Mouse (Mus musculus) lung, embryonic 15.5 days (tissue): ENCODE data around the gene Sh3rf1. TPM values are rescaled to one million over a fixed set of nuclear protein-coding genes. Genes with fewer than 3 reads are reported as not detected.
A peak's percentile ranks its signal among the peaks of the same experiment; 100 is the strongest.

Source experiments
- ATAC-seq: fragments of 200-750 bp; cut with Nextera tagmentation; 2 replicates; pipeline ENCODE4 v1.8.0; 2017; ENCODE audit warnings: moderate number of reproducible peaks, borderline replicate concordance; ENCODE audit not compliant: low FRiP score, low TSS enrichment; ENCODE audit errors: extremely low read depth
- H3K27ac ChIP-seq: fragments of 300-500 bp; sonication (generic); 2 replicates; pipeline ENCODE4 v1.5.1; 2015; ENCODE audit warnings: moderate library complexity, mild to moderate bottlenecking, inconsistent platforms
- H3K27me3 ChIP-seq: fragments of 300-500 bp; sonication (generic); 2 replicates; pipeline ENCODE4 v1.6.1; 2015; ENCODE audit warnings: inconsistent platforms
- H3K36me3 ChIP-seq: fragments of 300-500 bp; sonication (generic); 2 replicates; pipeline ENCODE4 v1.6.1; 2015; ENCODE audit warnings: inconsistent platforms
- H3K4me1 ChIP-seq: fragments of 300-500 bp; sonication (generic); 2 replicates; pipeline ENCODE4 v1.6.1; 2015; ENCODE audit warnings: inconsistent platforms
- H3K4me2 ChIP-seq: fragments of 300-500 bp; sonication (generic); 2 replicates; pipeline ENCODE4 v1.6.1; 2015; ENCODE audit warnings: inconsistent platforms, mild to moderate bottlenecking, moderate library complexity
- H3K4me3 ChIP-seq: fragments of 300-500 bp; sonication (generic); 2 replicates; pipeline ENCODE4 v1.5.1; 2015; ENCODE audit warnings: mild to moderate bottlenecking, inconsistent platforms
- H3K9ac ChIP-seq: fragments of 300-500 bp; sonication (generic); 2 replicates; pipeline ENCODE4 v1.6.1; 2015; ENCODE audit warnings: inconsistent platforms
- H3K9me3 ChIP-seq: fragments of 300-500 bp; sonication (generic); 2 replicates; pipeline ENCODE4 v1.6.1; 2016; ENCODE audit warnings: inconsistent platforms
- WGBS: fragments of 180-500 bp; shearing (Covaris S2); methylation state at CpG from one replicate; pipeline ENCODE4 v1.1.7; 2015; 5-methylcytosine and 5-hydroxymethylcytosine counted together
- polyA plus RNA-seq: library from polyadenylated mRNA; unstranded; fragments of >200 nt; fragmentation: Nextera tagmentation; extraction: Ambion mirVana; gene quantifications from 2 replicates; pipeline ENCODE4 v1.2.1, GENCODE M21; 2015

The Sh3rf1 gene
- polyA plus RNA-seq, result 15.8 and 16.8 TPM in 2 replicates

DNA sequence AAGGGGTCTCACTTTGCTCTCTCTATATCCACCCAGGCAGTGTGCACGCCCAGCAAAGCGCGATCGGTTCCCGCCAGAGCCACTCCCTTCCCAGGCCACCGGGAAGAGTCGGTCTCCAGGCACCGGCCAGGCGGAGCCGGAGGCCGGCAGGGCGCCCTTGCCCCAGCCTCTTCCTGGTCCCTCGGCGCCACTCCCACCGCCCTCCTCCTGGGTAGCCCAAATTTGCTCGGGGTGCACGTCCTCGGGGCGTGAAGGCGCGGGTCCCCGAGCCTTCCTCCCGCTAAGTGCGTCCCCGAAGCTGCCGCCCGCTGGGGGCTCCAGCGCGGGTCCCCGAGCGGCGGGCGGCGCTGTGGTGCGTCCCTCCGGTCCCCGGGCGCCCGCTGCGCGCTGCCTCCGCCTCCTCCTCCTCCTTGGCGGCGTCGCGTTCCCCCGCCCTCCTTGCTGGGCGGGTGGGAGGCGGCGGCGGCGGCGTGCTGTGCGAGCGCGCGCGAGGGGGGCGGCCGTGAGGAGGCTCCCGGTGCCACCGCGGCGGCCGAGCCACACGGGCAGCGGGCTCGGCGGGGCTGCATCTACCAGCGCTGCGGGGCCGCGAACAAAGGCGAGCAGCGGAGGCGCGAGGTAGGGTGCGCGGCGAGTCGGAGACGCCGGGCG, at the start of gene Sh3rf1:
Gene Sh3rf1, plus strand, starts transcription at position 144 of the 651 bp plus-strand sequence.
- peak within 1 kb of the TSS; percentile 60 for H3K4me3 ChIP-seq
- H3K27ac ChIP-seq, result peak within 1 kb of the TSS; percentile 88
- no peaks in the 10 kb centered on the region for H3K9me3 ChIP-seq
- peak; percentile 95 for ATAC-seq
- H3K27me3 ChIP-seq, result no peaks in the 10 kb centered on the region
- H3K4me1 ChIP-seq, result peaks cover 54% of the 10 kb centered on the region
- H3K4me2 ChIP-seq, result peak within 1 kb of the TSS; percentile 81
- WGBS, result 0% methylated on average over 60 of the region's 84 CpGs
- no peaks in the 10 kb centered on the region for H3K36me3 ChIP-seq
- H3K9ac ChIP-seq, result peak within 1 kb of the TSS; percentile 63

GRCm38 (mm10) chr8:61173921-61174492, 49.7 kb upstream of the Sh3rf1 start:
- Histone ChIP-seq H3K27me3 (no peaks in the 10 kb centered on the region), H3K27ac (no peak overlapping the region), H3K36me3 (no peaks in the 10 kb centered on the region), H3K9ac (no peak overlapping the region), H3K4me2 (no peak overlapping the region), H3K4me3 (no peak overlapping the region), H3K9me3 (no peaks in the 10 kb centered on the region), H3K4me1 (no peaks in the 10 kb centered on the region)
- WGBS, result 65% methylated on average over 7 of the region's 7 CpGs
- ATAC-seq, result no peak

DNA sequence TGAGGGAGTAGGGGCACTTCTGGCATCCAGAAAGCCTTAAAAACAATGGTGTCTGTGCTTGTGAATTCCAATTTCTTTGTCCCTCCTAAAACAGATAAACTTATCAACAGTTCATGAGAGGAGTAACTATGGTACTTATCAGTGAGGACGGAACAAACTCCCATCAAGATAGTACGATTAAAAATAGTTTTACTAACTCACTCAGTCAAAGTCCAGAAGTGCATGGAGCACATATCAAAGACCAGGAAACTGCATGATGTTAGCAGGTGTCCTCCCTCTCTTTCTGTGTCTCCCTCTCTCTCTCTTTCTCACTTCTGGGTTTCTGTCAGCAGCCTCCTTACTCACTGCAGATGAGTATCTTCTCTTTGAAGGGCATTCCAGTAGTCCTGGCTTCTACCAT, 47.8 kb upstream of the Sh3rf1 start:
- no peak overlapping the region for H3K4me3 ChIP-seq
- no peak overlapping the region for H3K4me2 ChIP-seq
- H3K9ac ChIP-seq, result no peak overlapping the region
- 84% methylated on average over 2 of the region's 2 CpGs for WGBS
- H3K27me3 ChIP-seq, result no peaks in the 10 kb centered on the region
- no peaks in the 10 kb centered on the region; the same call in 1 of the 2 replicates for H3K4me1 ChIP-seq
- H3K27ac ChIP-seq, result no peak overlapping the region
- H3K9me3 ChIP-seq, result no peaks in the 10 kb centered on the region
- H3K36me3 ChIP-seq, result no peaks in the 10 kb centered on the region
- ATAC-seq, result no peak

- H3K27me3 ChIP-seq, result no peaks in the 10 kb centered on the region
- no peak for ATAC-seq
- H3K4me1 ChIP-seq, result peaks cover 15% of the 10 kb centered on the region
- no peak overlapping the region for H3K9ac ChIP-seq
- 68% methylated on average over 12 of the region's 12 CpGs for WGBS
- no peak overlapping the region for H3K27ac ChIP-seq
- H3K4me3 ChIP-seq, result no peak overlapping the region
- H3K4me2 ChIP-seq, result no peak overlapping the region
- H3K36me3 ChIP-seq, result no peaks in the 10 kb centered on the region
- no peaks in the 10 kb centered on the region for H3K9me3 ChIP-seq
Measured at GRCm38 (mm10) chr8:61177680-61178593, 45.7 kb upstream of the Sh3rf1 start.

GRCm38 (mm10) chr8:61178594-61179140, 45.0 kb upstream of the Sh3rf1 start:
- Histone ChIP-seq H3K27me3 (no peaks in the 10 kb centered on the region), H3K4me1 (peaks cover 15% of the 10 kb centered on the region), H3K4me2 (no peak overlapping the region), H3K36me3 (no peaks in the 10 kb centered on the region), H3K9me3 (no peaks in the 10 kb centered on the region), H3K9ac (no peak overlapping the region), H3K27ac (no peak overlapping the region), H3K4me3 (no peak overlapping the region)
- 66% methylated on average over 11 of the region's 11 CpGs for WGBS
- no peak for ATAC-seq

DNA sequence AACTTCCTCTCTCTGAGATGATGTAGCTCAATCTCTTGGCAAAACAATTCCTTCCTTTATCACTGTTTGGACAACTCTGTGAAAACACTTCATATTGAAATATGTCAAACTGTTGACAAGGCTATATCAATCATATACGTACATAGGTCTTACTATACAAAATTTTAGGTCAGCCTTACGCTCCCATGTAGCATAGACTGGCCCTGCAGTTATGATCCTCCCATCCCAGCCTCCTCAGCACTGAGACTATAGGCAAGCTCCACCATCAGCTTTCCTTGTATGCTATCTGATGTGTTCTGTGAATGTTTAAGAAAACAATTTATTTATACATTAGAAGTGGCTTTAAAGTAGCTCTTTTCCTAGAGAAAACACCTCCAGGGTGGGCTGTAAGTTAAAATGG, 42.1 kb upstream of the Sh3rf1 start:
- WGBS, result 10% methylated on average over 2 of the region's 2 CpGs

DNA sequence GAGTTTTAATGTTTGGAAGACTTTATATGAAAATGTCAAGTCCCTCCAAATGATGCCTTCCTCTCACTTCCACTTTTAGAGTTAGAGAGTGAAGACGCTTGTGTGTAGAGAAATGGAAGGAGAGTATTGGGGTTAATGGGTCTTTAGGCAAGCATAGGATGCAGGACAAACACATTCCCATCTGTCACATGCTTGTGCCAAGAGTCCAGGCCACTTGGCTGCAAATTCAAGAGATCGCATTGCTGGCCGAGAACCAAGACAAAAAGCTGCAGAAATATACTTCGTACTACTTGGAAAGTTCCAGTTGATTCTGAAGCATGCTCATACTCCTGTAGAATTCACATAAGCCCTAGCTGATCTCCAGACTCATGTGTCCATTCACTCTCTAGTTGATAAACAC, 41.7 kb upstream of the Sh3rf1 start:
- Histone ChIP-seq H3K36me3 (no peaks in the 10 kb centered on the region), H3K27me3 (no peaks in the 10 kb centered on the region), H3K4me1 (peaks cover 21% of the 10 kb centered on the region), H3K27ac (0 out of 2 replicates have a peak overlapping the region, but pooled peaks have one; percentile 21), H3K9me3 (no peaks in the 10 kb centered on the region), H3K9ac (no peak overlapping the region), H3K4me3 (no peak overlapping the region), H3K4me2 (no peak overlapping the region)
- ATAC-seq, result peak; percentile 72; the same call in 1 of the 2 replicates
- WGBS, result 44% methylated on average over 4 of the region's 4 CpGs

More for the DNA sequence above, 42.1 kb upstream of the Sh3rf1 start:
- no peak overlapping the region for H3K4me2 ChIP-seq
- peak; percentile 63; the same call in 1 of the 2 replicates for ATAC-seq
- no peak overlapping the region for H3K4me3 ChIP-seq
- H3K4me1 ChIP-seq, result peaks cover 21% of the 10 kb centered on the region
- no peak overlapping the region for H3K9ac ChIP-seq
- H3K36me3 ChIP-seq, result no peaks in the 10 kb centered on the region
- H3K9me3 ChIP-seq, result no peaks in the 10 kb centered on the region
- H3K27ac ChIP-seq, result 0 out of 2 replicates have a peak overlapping the region, but pooled peaks have one; percentile 21
- H3K27me3 ChIP-seq, result no peaks in the 10 kb centered on the region

DNA sequence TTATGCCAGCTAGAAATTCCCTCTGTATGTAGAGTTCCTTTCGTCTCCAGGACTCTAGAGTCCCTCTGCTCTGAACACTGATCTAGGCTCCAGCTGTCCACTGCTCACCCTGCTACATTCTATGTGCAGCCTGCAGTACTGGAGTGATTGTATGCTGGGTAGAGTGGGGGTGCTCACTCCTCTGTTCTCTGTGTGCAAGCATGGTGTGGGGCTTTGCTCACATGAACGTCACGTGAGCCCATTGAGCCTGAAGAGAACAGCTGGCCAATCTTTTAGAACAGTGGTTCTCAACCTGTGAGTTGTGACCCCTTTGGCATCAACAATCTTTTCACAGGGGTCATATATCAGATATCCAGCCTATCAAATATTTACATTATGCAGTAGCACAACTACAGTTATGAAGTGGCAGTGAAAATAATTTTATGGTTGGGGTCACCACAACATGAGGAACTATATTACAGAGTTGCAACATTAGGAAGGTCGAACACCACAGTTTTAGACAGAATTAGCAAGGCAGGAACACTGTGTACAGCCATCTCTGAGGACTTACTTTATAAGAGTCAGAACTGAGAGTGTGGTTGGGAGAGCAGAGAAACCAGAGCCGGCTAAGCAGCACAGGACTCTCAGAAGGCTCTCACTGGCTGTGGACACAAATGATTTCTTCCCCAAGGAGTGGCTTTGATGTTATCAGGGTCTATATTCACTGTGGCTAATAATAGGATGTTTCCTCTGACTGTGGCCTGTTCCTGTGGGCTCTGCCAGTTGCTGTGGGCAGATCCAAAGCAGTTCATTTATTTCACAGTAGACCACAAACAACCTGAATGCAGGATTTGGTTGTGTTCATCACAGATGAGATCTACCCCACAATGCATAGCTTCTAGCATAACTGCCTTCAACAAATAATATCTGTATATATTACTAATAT, 38.1 kb upstream of the Sh3rf1 start:
- Histone ChIP-seq H3K36me3 (no peaks in the 10 kb centered on the region), H3K27ac (no peak overlapping the region), H3K4me1 (peaks cover 21% of the 10 kb centered on the region), H3K4me3 (no peak overlapping the region), H3K27me3 (no peaks in the 10 kb centered on the region), H3K9me3 (no peaks in the 10 kb centered on the region), H3K4me2 (no peak overlapping the region), H3K9ac (no peak overlapping the region)
- peak; percentile 79; the same call in 1 of the 2 replicates for ATAC-seq
- 32% methylated on average over 5 of the region's 5 CpGs for WGBS

DNA sequence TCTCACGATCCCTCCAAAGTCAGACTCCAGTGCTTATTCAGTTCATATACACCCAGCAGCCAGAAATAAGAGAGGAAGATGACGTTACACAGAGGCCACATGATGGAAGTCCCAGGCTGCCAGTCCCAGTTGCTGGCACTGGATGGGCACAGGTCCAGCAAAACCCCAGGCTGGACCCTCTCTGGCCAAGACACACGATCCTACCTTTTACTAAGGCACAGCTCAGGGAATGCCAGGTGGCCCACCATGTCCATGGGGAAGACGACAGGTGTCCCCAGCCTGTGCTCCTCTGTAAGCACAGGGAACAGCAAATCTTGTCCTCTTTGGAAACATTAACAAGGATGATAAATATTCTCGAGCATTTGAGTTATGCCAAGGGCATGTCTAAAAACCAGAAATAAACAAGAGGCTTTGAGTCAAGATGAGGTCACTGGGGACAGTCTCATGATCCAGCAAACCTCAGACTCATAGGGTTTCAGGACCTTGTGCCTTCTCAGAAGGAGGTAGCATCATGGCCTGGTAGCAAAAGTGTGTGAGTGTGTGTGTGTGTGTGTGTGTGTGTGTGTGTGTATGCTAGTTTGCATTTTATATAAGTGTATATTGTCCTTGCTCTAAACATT, 29.3 kb upstream of the Sh3rf1 start:
- no peaks in the 10 kb centered on the region for H3K36me3 ChIP-seq
- WGBS, result 60% methylated on average over 5 of the region's 5 CpGs

DNA sequence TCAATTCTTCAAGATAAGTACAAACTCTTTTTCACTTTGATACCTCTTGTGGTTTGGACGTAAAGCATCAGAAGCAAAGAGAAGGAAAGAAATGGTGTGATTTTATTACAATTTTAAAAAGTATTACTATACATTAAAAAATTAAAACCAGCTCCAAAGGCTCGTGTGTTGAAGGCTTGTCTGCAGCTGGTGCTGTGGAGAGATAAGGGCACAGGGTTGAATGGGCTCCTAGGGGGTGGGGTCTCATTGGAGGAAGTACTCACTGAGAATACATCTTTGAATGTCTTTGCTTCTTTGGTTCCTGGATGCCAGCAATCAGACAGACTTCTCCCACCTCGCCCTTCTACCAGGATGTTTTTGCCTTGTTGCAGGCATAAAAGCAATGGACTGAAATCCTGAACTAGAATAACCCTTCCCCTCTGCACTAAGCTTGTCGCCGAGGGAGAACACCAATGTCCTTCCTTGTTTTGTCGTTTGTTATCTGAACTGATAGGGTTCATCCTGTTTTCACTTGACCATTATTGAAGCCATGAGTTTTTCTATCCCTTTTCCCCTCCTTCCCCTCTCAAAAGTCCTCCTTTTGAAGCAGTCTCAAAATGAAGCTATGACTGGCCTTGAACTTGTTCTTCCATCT, 23.3 kb upstream of the Sh3rf1 start:
- Histone ChIP-seq H3K4me2 (no peak overlapping the region), H3K9me3 (no peaks in the 10 kb centered on the region), H3K27ac (no peak overlapping the region), H3K27me3 (no peaks in the 10 kb centered on the region), H3K36me3 (no peaks in the 10 kb centered on the region), H3K9ac (no peak overlapping the region), H3K4me3 (no peak overlapping the region), H3K4me1 (no peaks in the 10 kb centered on the region)
- 57% methylated on average over 6 of the region's 6 CpGs for WGBS
- ATAC-seq, result no peak

More for the DNA sequence above, 29.3 kb upstream of the Sh3rf1 start:
- Histone ChIP-seq H3K9me3 (no peaks in the 10 kb centered on the region), H3K9ac (no peak overlapping the region), H3K27me3 (no peaks in the 10 kb centered on the region), H3K4me1 (no peaks in the 10 kb centered on the region), H3K27ac (no peak overlapping the region), H3K4me3 (no peak overlapping the region), H3K4me2 (no peak overlapping the region)
- no peak; the same call in 1 of the 2 replicates for ATAC-seq
